Mouse (Mus musculus) Patski (cell line): Measurements from ENCODE around the gene 2510009E07Rik. TPM values are rescaled to one million over a fixed set of nuclear protein-coding genes. Genes with fewer than 3 reads are reported as not detected.

Experiments
- ATAC-seq: fragments of 100-300 bp; one replicate; pipeline ENCODE4 v1.8.0; 2021
- CTCF ChIA-PET: fragments of 350-600 bp; sonication (Branson Sonifier 250); formaldehyde crosslinking; loops from one replicate; lab custom pipeline; 2022; ENCODE audit warnings: inconsistent platforms; lab: Charles Lee
- POLR2A ChIA-PET: fragments of 350-600 bp; sonication (Branson Sonifier 250); formaldehyde crosslinking; loops from one replicate; lab custom pipeline; 2022; ENCODE audit warnings: antibody characterized with exemption, inconsistent platforms; lab: Charles Lee
- DNase-seq: peaks from one replicate; pipeline ENCODE4 v3.0.0-alpha.2; 2011; ENCODE audit warnings: low read depth, low spot score
- H3K27me3 ChIP-seq: fragments of 371-371 bp; one replicate; pipeline ENCODE4 v1.5.1; 2021
- CTCF ChIP-seq: fragments of 100-300 bp; IDR thresholded peaks from one replicate; pipeline ENCODE4 v1.5.1; 2021
- in situ Hi-C: fragments of 300-500 bp; cut with MboI; formaldehyde crosslinking; loops from 3 replicates; pipeline ENCODE4 v1.11.1; 2018; ENCODE audit warnings: low pct_unique_long_range_greater_than_20kb, mixed read lengths
- polyA plus RNA-seq: library from polyadenylated mRNA; unstranded; gene quantifications from one replicate; pipeline ENCODE4 v1.2.3, GENCODE M21; 2021

2510009E07Rik gene
- polyA plus RNA-seq, 1 experiment from 2014 or later = 3.8 TPM

- in situ Hi-C loops = loop anchor here (10.0 kb wide), 1 partner anchor 114 kb away; no protein-coding TSS in a partner anchor
- no peaks in the 10 kb centered on the region for H3K27me3 ChIP-seq
- no peak for ATAC-seq
- ChIA-PET CTCF (interaction anchor here (1.0 to 2.0 kb wide), 2 partner anchors 117 to 122 kb away, joined by 3 to 7 read pairs; no protein-coding TSS in a partner anchor), POLR2A (interaction anchor here (0.6 kb wide), 1 partner anchor 300 kb away, joined by 3 read pairs; no protein-coding TSS in a partner anchor)
- TF ChIP-seq CTCF = no peak
- no peak for DNase-seq
Observed at GRCm38 (mm10) chr16:21610473-21610872, 84.0 kb downstream of the 2510009E07Rik start.

- H3K27me3 ChIP-seq = no peaks in the 10 kb centered on the region
- DNase-seq = no peak
- ChIA-PET CTCF (interaction anchor here (1.3 kb wide), 1 partner anchor 12 kb away, joined by 3 read pairs; no protein-coding TSS in a partner anchor), POLR2A (no interaction called here)
- ATAC-seq = no peak
- no peak for TF ChIP-seq CTCF
- in situ Hi-C loops = no loop called here
Observed at GRCm38 (mm10) chr16:21608176-21608865, 86.1 kb downstream of the 2510009E07Rik start.

GRCm38 (mm10) chr16:21607651-21608040 lies 86.8 kb downstream of the 2510009E07Rik start:
- no peaks in the 10 kb centered on the region for H3K27me3 ChIP-seq
- no peak for ATAC-seq
- ChIA-PET POLR2A (no interaction called here), CTCF (no interaction called here)
- no peak for TF ChIP-seq CTCF
- in situ Hi-C loops = no loop called here
- no peak for DNase-seq

GRCm38 (mm10) chr16:21607021-21607650 lies 87.3 kb downstream of the 2510009E07Rik start:
- in situ Hi-C loops = no loop called here
- no peaks in the 10 kb centered on the region for H3K27me3 ChIP-seq
- POLR2A ChIA-PET = no interaction called here
- CTCF ChIA-PET = interaction anchor here (1.4 kb wide), 1 partner anchor 9 kb away, joined by 5 read pairs; no protein-coding TSS in a partner anchor
- no peak for TF ChIP-seq CTCF
- DNase-seq = no peak
- ATAC-seq = no peak

- ATAC-seq = no peak
- TF ChIP-seq CTCF = no peak
- ChIA-PET CTCF (interaction anchor here (1.4 kb wide), 1 partner anchor 10 kb away, joined by 5 read pairs; no protein-coding TSS in a partner anchor), POLR2A (no interaction called here)
- DNase-seq = no peak
- H3K27me3 ChIP-seq = no peaks in the 10 kb centered on the region
- in situ Hi-C loops = no loop called here
Observed at GRCm38 (mm10) chr16:21606249-21607020, 88.0 kb downstream of the 2510009E07Rik start.

- CTCF ChIA-PET = no interaction called here
Observed at GRCm38 (mm10) chr16:21604354-21604753, 90.1 kb downstream of the 2510009E07Rik start.

More at GRCm38 (mm10) chr16:21604354-21604753, 90.1 kb downstream of the 2510009E07Rik start:
- TF ChIP-seq CTCF = no peak
- ATAC-seq (no peak), DNase-seq (no peak)
- in situ Hi-C loops = no loop called here
- POLR2A ChIA-PET = no interaction called here
- no peaks in the 10 kb centered on the region for H3K27me3 ChIP-seq

Other genes starting within 250 kb of the 2510009E07Rik start
- 0.08 TPM for gene Ehhadh, start 93.1 kb upstream of the 2510009E07Rik start, polyA plus RNA-seq
- 0.83 TPM for gene Map3k13, start 99.7 kb upstream of the 2510009E07Rik start, polyA plus RNA-seq